Mouse (Mus musculus): ENCODE measurements around the gene Med20.

DNA sequence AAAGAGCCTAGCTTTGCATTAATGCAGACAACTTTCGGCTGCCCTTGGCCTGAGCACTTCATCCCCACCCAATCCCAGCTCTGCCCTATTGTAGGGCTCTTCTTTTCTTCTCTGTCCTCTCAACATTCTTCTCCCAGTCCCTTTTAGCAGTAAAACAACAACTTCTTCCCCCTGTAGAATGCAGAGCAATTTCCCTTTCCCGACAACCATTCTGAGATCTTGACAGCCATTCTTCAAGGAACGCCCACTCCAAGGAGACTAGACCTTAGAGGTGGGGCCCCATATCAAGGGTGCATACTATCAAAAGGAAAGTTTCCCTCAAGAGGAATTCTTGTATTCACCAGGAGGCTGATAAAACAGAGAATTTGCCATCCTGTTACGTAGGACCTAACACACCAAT lies 37.6 kb downstream of the Med20 start:
- TF ChIP-seq CTCF (IDR thresholded peaks at IDR 0.05; ENCODE audit: extremely low read depth, insufficient read depth, insufficient read length, insufficient replicate concordance) (no peak), POLR2A (IDR thresholded peaks at IDR 0.05; ENCODE audit: low read depth, low read length) (no peak)

Data from spleen, adult 2 months (tissue).